Mouse (Mus musculus) brain, embryonic 14.5 days (tissue): ENCODE results near the gene Ppp4c.

Source experiments
- CTCF ChIP-seq: fragments of 200-500 bp; IDR thresholded peaks from 2 replicates; pipeline ENCODE4 v1.5.1; 2012; ENCODE audit warnings: inconsistent platforms, mild to moderate bottlenecking, moderate library complexity, borderline replicate concordance; ENCODE audit not compliant: insufficient read depth, insufficient read length; ENCODE audit errors: extremely low read depth
- POLR2A ChIP-seq: fragments of 200-500 bp; IDR thresholded peaks from 2 replicates; pipeline ENCODE4 v1.6.1; 2012; ENCODE audit warnings: mild to moderate bottlenecking, inconsistent platforms, borderline replicate concordance; ENCODE audit not compliant: poor library complexity, insufficient read depth, insufficient read length, severe bottlenecking; ENCODE audit errors: extremely low read depth

- TF ChIP-seq POLR2A = peak; percentile 48; the same call in 1 of the 2 replicates
- TF ChIP-seq CTCF = no peak
These were observed 31.0 kb upstream of the Ppp4c start for GRCm38 (mm10) chr7:126823202-126823711.
